Mouse (Mus musculus) C2C12 (cell line): Measurements from ENCODE around the gene Jup. TPM values are rescaled to one million over a fixed set of nuclear protein-coding genes. Genes with fewer than 3 reads are reported as not detected.
A peak's percentile ranks its signal among the peaks of the same experiment; 100 is the strongest.

Experiments used
- H3K27me3 ChIP-seq: one replicate; pipeline ENCODE4 v1.6.1; 2011; ENCODE audit not compliant: control insufficient read depth, insufficient read depth, insufficient read length
- H3K36me3 ChIP-seq: one replicate; pipeline ENCODE4 v1.6.1; 2011; ENCODE audit not compliant: control insufficient read depth, insufficient read depth
- H3K4me3 ChIP-seq: one replicate; pipeline ENCODE4 v1.5.1; 2011; ENCODE audit warnings: mild to moderate bottlenecking, control low read depth; ENCODE audit not compliant: poor library complexity, insufficient read depth, severe bottlenecking
- H3K79me2 ChIP-seq: one replicate; pipeline ENCODE4 v1.6.1; 2011; ENCODE audit not compliant: control insufficient read depth, insufficient read depth
- H3K79me3 ChIP-seq: one replicate; pipeline ENCODE4 v1.6.1; 2011; ENCODE audit warnings: low read depth, control low read depth
- H3ac ChIP-seq: one replicate; pipeline ENCODE3; 2011; ENCODE audit warnings: low read depth; ENCODE audit not compliant: control insufficient read depth, insufficient read length
- CEBPB ChIP-seq: IDR thresholded peaks from one replicate; pipeline ENCODE4 v1.6.1; 2011; ENCODE audit warnings: low read depth, mild to moderate bottlenecking, control low read depth, moderate library complexity
- CTCF ChIP-seq: IDR thresholded peaks from one replicate; pipeline ENCODE4 v1.5.1; 2011; ENCODE audit not compliant: control insufficient read depth, insufficient read depth, insufficient read length
- FOSL1 ChIP-seq: IDR thresholded peaks from one replicate; pipeline ENCODE4 v1.8.0; 2011; ENCODE audit warnings: mild to moderate bottlenecking, low read length; ENCODE audit not compliant: poor library complexity, insufficient read depth, severe bottlenecking
- MAX ChIP-seq: IDR thresholded peaks from one replicate; pipeline ENCODE4 v1.6.1; 2011; ENCODE audit warnings: mild to moderate bottlenecking, control low read depth
- MYOD1 ChIP-seq: IDR thresholded peaks from one replicate; pipeline ENCODE4 v1.6.1; 2011; ENCODE audit warnings: low read depth; ENCODE audit not compliant: control insufficient read depth, insufficient read length
- MYOG ChIP-seq: IDR thresholded peaks from one replicate; pipeline ENCODE4 v1.6.1; 2011; ENCODE audit not compliant: control insufficient read depth, insufficient read length; ENCODE audit errors: extremely low read depth
- USF1 ChIP-seq: IDR thresholded peaks from one replicate; pipeline ENCODE4 v1.6.1; 2011; ENCODE audit warnings: low read depth, mild to moderate bottlenecking, control low read depth, moderate library complexity
- polyA plus RNA-seq: library from polyadenylated mRNA; unstranded; fragments of >200 nt; fragmentation: generic; extraction: Trizol; gene quantifications from one replicate; pipeline ENCODE4 v1.2.1, GENCODE M21; 2012; ENCODE audit warnings: missing spikeins

The Jup gene
- polyA plus RNA-seq, 1 experiment = 127 TPM

- no peaks in the 10 kb centered on the region for H3K36me3 ChIP-seq
- TF ChIP-seq USF1 (no peak), CEBPB (no peak), CTCF (no peak), FOSL1 (no peak), MYOD1 (no peak), MAX (no peak), MYOG (no peak)
- no peak overlapping the region for H3K4me3 ChIP-seq
Observed at GRCm38 (mm10) chr11:100399727-100400538, 2.4 kb upstream of the Jup start.

DNA sequence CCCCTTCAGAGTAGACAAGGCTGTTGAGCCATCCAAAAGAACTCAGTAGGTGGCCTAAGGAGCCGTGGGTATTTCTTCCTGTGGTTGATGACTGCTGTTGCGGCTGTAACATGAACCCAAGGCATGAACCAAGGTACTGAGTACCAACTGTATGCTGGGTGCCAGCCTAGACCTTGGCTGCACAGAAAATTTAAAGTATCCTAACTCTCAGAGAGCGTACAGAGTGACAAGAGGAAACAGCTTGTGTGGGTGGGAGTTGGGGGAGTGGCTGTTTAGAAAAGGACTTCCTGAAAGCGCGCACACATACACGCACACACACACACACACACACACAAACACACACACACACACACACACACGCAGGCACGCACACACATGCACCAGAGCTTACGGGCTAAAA is 1.8 kb upstream of the Jup start:
- TF ChIP-seq MYOG = no peak
- TF ChIP-seq CEBPB = peak; percentile 29
- peak; percentile 35 for TF ChIP-seq FOSL1
- TF ChIP-seq MYOD1 = no peak
- peaks cover 30% of the 10 kb centered on the region for H3K79me2 ChIP-seq
- no peak overlapping the region for H3K4me3 ChIP-seq
- H3K36me3 ChIP-seq = no peaks in the 10 kb centered on the region
- no peaks in the 10 kb centered on the region for H3K27me3 ChIP-seq
- peaks cover 18% of the 10 kb centered on the region for H3K79me3 ChIP-seq
- no peak overlapping the region for H3ac ChIP-seq

More at GRCm38 (mm10) chr11:100399727-100400538, 2.4 kb upstream of the Jup start:
- peaks cover 24% of the 10 kb centered on the region for H3K79me2 ChIP-seq
- no peaks in the 10 kb centered on the region for H3K27me3 ChIP-seq
- H3ac ChIP-seq = no peak overlapping the region
- H3K79me3 ChIP-seq = peaks cover 12% of the 10 kb centered on the region

DNA sequence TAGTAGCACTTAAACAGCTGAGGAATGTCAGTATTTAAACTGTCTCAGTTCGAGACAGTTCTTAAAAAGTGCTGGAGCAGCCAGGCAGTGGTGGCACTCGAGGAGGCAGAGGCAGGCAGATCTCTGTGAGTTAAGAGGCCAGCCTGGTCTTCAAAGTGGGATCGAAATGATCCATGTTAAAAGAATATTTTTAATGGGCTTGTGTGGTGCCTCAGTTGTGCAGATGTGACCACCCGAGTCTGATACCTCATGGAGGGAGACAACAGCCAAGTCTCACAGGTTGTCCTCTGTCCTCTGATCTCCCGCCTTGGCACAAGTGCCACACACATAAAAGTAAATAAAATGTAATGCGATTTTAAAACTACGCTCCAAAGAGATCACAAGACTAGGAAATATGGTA is 954 bp upstream of the Jup start:
- Histone ChIP-seq H3K4me3 (no peak overlapping the region), H3K36me3 (no peaks in the 10 kb centered on the region), H3K79me2 (peaks cover 38% of the 10 kb centered on the region), H3ac (no peak overlapping the region), H3K79me3 (peaks cover 23% of the 10 kb centered on the region), H3K27me3 (no peaks in the 10 kb centered on the region)
- TF ChIP-seq MYOD1 (no peak), MYOG (no peak), CTCF (no peak), MAX (no peak), FOSL1 (no peak), USF1 (no peak)

DNA sequence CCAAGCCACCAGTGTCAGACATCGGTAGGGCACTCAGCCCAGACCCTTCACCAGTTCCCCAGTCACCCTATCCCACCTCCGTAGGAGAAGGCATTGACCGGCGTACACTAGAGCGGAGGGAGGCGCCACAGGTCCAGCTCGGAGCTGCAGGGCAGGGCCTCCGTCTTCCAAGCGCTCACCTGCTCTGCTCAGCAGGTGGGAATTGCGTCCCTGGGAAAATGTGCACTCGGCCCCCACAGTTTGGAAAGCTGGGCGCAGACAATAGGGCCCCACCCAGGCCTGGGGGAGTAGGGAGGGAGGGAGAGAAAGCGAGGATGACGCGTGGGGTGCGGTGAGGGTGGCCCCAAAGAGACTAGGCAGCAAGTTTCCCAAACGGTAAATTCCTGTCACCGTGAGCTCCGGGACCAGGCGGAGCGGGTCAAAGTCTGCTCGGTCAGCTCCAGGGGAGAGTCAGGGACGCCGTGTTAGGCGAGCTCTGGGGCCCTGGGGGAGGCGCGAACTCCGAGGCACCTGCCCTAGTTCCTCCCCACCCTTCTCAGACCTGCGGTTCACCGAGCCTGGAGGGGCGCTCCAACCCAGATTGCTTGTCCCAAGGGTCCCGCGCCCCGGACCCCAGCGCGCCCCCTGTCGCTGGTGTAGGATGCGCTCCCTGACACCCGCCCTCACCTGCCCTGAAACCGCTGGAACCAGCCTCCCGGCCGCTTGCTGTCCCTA is 520 bp downstream of the Jup start:
- Histone ChIP-seq H3K79me3 (peaks cover 36% of the 10 kb centered on the region), H3K36me3 (no peaks in the 10 kb centered on the region), H3K27me3 (no peaks in the 10 kb centered on the region), H3ac (peak overlapping the region; percentile 76), H3K4me3 (peak overlapping the region; percentile 68), H3K79me2 (peaks cover 53% of the 10 kb centered on the region)
- no peak for TF ChIP-seq USF1
- no peak for TF ChIP-seq CEBPB
- peak; percentile 44 for TF ChIP-seq CTCF

GRCm38 (mm10) chr11:100395861-100396631 is 1.5 kb downstream of the Jup start:
- Histone ChIP-seq H3K4me3 (peak overlapping the region; percentile 68), H3K79me2 (peaks cover 63% of the 10 kb centered on the region), H3K79me3 (peaks cover 38% of the 10 kb centered on the region), H3ac (peak overlapping the region; percentile 39), H3K27me3 (no peaks in the 10 kb centered on the region), H3K36me3 (no peaks in the 10 kb centered on the region)
- TF ChIP-seq MYOG = no peak
- TF ChIP-seq CTCF = no peak
- TF ChIP-seq MYOD1 = no peak

- Histone ChIP-seq H3ac (no peak overlapping the region), H3K36me3 (no peaks in the 10 kb centered on the region), H3K79me2 (peaks cover 71% of the 10 kb centered on the region), H3K4me3 (no peak overlapping the region), H3K79me3 (peaks cover 46% of the 10 kb centered on the region), H3K27me3 (no peaks in the 10 kb centered on the region)
- TF ChIP-seq CTCF (no peak), FOSL1 (no peak), CEBPB (no peak), USF1 (no peak), MYOD1 (no peak)
Observed at GRCm38 (mm10) chr11:100395200-100395599, 2.4 kb downstream of the Jup start.
